Mouse (Mus musculus) thymus, adult 2 months (tissue): Measurements from ENCODE around the gene Brk1.

ENCODE experiments used
- CTCF ChIP-seq: fragments of 200-500 bp; IDR thresholded peaks from 2 replicates; pipeline ENCODE4 v1.5.1; 2012; ENCODE audit warnings: mild to moderate bottlenecking, control low read depth, low read length, moderate library complexity, borderline replicate concordance; ENCODE audit not compliant: control insufficient read depth, poor library complexity, insufficient read depth; ENCODE audit errors: extremely low read depth
- POLR2A ChIP-seq: fragments of 200-500 bp; IDR thresholded peaks from 2 replicates; pipeline ENCODE4 v1.6.1; 2012; ENCODE audit warnings: mild to moderate bottlenecking, low read length, control low read depth, moderate library complexity; ENCODE audit not compliant: control insufficient read depth, poor library complexity, insufficient read depth; ENCODE audit errors: extremely low read depth

- TF ChIP-seq CTCF = no peak
- no peak for TF ChIP-seq POLR2A
Observed at GRCm38 (mm10) chr6:113585065-113585464, 19.5 kb upstream of the Brk1 start.
